Mouse (Mus musculus): ENCODE measurements around the gene Skint4. TPM values are rescaled to one million over a fixed set of nuclear protein-coding genes. Genes with fewer than 3 reads are reported as not detected.

Gene Skint4
- not detected for total RNA-seq (2021)

- DNase-seq (ENCODE audit: low spot score in 2 of 2) = no peak
- intact Hi-C loops (cut with DNase I) = no loop called here
Observed at GRCm38 (mm10) chr4:112071716-112072115, at the start of gene Skint4. Gene Skint4 (plus strand): TSS chr4:112072016.

Other genes with a start within 250 kb of the Skint4 start
- gene Slc5a9, start 169.1 kb upstream of the Skint4 start, total RNA-seq (2021) = not detected
- gene Skint8, start 152.6 kb upstream of the Skint4 start, total RNA-seq (2021) = under 1 TPM in 1 of 2 experiments, not detected in 1; 0.12 TPM
- under 1 TPM in 1 of 2 experiments, not detected in 1; 0.27 TPM for gene Skint7, start 99.1 kb upstream of the Skint4 start, total RNA-seq (2021)
- gene Skint1, start 65.7 kb upstream of the Skint4 start, total RNA-seq (2021) = not detected
- gene Skint3, start 160.2 kb downstream of the Skint4 start, total RNA-seq (2021) = not detected

Measured in left cerebral cortex, postnatal 36 days (tissue).